Mouse (Mus musculus) embryo, embryonic 11.5 days (tissue): ENCODE measurements around the gene Ube2z.
A peak's percentile ranks its signal among the peaks of the same experiment; 100 is the strongest.

Source experiments
- DNase-seq: peaks from one replicate; pipeline ENCODE4 v3.0.0-alpha.2; 2012; ENCODE audit warnings: low read depth, low spot score

Ube2z gene

GRCm38 (mm10) chr11:96058309-96058708, 6.9 kb downstream of the Ube2z start:
- no peak for DNase-seq

GRCm38 (mm10) chr11:96050854-96051253, 14.3 kb downstream of the Ube2z start:
- DNase-seq = no peak

DNA sequence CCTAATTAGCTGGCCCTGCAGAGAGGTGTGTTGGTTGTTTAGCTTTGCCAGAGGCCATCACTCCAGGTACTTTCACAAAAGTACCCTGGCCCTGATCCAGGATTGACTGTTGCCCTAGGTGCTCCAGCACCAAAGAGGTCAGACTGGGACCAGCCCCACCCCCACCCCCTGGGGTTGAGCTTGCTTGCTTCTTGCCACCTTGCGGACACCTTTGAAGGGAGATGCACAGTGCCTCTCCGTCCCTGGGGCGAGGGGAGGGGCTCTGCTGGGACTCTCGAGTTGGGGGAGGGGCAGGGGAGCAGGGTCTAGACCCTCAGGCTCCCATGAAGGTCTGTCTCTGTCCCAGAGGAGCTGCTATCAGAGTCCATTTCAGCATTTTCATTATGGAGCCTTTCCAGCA, 15.2 kb downstream of the Ube2z start:
- no peak for DNase-seq

- no peak for DNase-seq
These were observed 17.5 kb downstream of the Ube2z start for GRCm38 (mm10) chr11:96047469-96048373.

DNA sequence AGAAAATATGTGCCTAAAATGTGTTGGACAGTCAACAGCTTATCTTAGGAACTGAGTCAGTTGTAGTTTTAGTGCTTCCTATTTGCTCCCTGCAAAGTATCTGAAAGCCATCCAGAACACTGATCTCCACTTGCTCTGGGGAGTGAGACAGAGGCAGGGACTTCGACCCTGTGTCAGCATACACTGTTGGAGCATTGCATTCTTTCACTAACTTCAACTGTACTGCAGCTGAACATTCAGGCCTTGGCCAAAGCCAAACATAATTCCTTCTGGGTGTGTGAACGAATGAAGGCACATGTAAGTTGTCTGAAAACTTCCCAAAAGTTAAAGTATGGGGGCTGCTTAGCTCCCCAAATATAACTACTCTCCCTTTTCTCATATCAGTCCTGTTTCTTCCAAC, 18.4 kb downstream of the Ube2z start:
- DNase-seq = no peak

- DNase-seq = no peak
These were observed 19.2 kb downstream of the Ube2z start for GRCm38 (mm10) chr11:96046028-96046427.

DNA sequence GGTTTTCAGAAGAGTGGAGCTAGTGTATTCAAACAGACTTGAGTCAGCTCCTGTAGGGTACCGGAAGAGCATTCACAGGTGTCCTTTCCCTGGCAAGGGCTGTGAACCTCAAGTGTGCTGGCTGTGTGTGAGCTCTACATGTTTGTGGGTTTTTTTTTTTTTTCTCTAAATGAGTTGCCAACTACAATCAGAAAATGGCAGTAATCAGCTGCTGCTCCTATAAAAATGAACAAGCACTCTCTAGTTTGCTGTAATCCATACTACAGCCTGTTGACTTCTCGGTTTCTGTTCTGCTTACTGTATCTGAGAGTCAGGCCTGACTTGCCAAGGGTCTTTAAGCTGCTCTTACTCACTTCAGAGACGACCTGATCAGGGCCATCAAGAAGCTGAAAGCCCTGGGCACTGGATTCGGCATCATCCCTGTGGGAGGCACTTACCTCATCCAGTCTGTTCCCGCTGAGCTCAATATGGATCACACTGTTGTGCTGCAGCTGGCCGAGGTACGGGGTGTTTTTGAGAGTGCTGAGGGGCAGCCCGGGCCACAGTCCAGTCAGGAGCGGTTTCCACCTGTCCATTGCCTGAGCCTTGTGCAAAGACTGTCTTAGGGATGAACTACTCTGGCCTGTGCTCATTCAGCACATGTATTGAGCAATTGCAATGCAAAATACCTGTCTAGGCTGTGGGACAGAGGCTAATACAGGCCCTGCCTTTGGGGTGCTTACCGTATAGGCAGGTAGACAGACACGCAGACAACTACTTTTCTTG, 20.2 kb downstream of the Ube2z start:
- DNase-seq = no peak

DNA sequence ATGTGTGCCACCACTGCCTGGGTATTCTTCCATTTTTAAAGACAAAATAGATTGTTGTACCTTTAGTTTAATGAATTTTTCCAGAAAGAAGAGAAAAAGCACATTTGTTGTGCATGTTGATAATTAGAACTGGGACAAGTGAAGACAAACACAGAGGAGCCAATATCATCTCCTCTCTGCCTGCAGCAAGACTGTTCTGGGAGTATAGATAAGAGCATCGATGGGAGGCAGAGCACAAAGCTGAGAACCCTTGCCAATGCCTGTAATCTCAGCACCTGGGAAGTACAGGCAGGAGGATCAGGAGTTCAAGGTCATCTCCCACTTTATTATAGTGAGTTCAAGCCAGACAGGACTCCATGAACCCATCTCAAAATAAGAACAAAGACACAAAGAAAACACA, 26.6 kb downstream of the Ube2z start:
- DNase-seq = no peak

- no peak for DNase-seq
These were observed 27.7 kb downstream of the Ube2z start for GRCm38 (mm10) chr11:96037499-96037898.

DNA sequence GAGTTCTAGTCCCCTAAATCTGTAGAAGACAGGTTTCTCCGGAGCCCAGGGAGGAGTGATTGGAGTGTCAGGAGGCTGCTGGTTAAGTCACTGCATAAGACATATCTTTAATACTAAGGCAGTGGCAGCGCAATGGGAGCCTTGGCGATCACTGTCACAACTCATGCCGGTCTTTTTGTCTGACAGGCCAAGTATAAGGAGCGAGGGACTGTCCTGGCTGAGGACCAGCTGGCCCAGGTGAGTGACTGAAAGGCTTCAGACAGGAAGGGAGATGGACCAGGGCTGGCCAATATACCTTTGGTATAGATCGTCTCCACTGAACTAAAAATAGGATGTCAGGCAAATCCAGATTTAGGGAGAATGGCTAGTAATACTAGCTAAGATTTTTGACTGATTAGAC, 30.1 kb downstream of the Ube2z start:
- DNase-seq = no peak

DNA sequence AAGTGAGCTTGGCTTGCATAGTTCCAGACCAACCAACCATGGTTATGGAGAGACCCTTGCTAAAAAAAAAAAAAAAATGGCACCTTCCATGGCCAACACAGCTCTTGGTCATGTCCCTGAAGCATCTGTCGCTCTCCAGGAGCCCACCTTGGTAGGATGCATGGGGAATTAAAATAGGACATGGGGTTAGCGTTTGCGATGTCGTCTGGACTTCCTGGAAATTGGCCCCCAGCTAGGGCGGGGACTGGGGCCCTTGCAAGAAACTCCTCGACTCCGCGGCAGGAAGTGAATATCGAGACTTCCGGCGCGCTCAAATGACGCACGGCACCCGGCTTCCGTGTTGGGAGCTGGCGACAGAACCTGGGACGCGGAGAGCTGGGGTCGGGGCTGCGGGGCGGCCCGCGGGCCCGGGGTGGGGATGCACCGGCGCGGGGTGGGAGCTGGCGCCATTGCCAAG, 30.6 kb downstream of the Ube2z start, which contains the start of gene Snf8:
Gene Snf8 (plus strand): TSS at position 290 of the 457 bp plus-strand sequence.
- peak; percentile 85 for DNase-seq

DNA sequence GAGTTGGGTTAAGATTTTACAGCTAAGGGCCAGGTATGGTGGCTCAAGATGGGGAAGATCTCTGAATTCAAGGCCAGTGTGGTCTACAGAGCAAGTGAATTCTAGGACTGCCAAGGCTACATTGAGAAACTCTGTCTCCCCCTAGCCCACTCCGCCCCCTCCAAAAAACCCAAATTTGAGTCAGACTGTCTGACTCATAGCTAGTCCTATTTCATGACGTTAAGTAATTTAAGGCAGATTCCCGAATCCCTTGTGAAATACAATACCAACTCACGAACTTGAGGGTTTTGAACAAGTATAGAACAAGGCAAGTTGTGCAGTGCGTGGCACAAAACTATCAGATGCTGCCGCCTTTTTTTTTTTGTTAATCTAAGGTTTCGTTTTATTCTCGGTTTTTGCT, 31.1 kb downstream of the Ube2z start:
- DNase-seq = no peak

- no peak for DNase-seq
These were observed 31.9 kb downstream of the Ube2z start for GRCm38 (mm10) chr11:96033264-96033663.

GRCm38 (mm10) chr11:96031701-96032100, 33.5 kb downstream of the Ube2z start:
- DNase-seq = no peak

DNA sequence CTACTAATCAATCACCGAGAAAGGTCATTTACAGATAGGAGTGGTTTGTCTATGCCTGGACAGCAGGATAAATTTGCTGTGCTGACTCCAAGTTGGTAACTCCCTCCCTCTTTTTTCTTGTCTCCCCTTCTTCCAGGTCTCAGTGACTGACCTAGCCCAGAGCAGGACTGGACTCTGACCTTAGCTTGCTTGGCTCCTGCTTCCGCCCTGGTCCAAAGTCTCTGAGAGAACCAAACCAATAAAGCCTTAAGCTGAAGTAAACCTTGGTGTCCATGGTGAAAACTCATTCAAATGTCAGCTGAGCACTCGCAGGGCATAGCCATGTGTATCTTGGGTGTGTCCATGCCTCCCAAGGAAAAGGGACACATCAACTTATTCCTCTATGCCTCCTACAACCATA, 34.6 kb downstream of the Ube2z start:
- DNase-seq = no peak

GRCm38 (mm10) chr11:96028130-96028529, 37.1 kb downstream of the Ube2z start:
- no peak for DNase-seq

GRCm38 (mm10) chr11:96020622-96021021, 44.6 kb downstream of the Ube2z start:
- no peak for DNase-seq

GRCm38 (mm10) chr11:96017941-96018351, 47.2 kb downstream of the Ube2z start:
- DNase-seq = no peak

GRCm38 (mm10) chr11:96015421-96015820, 49.8 kb downstream of the Ube2z start:
- no peak for DNase-seq

- DNase-seq = no peak
These were observed 53.2 kb downstream of the Ube2z start for GRCm38 (mm10) chr11:96011982-96012381.

DNA sequence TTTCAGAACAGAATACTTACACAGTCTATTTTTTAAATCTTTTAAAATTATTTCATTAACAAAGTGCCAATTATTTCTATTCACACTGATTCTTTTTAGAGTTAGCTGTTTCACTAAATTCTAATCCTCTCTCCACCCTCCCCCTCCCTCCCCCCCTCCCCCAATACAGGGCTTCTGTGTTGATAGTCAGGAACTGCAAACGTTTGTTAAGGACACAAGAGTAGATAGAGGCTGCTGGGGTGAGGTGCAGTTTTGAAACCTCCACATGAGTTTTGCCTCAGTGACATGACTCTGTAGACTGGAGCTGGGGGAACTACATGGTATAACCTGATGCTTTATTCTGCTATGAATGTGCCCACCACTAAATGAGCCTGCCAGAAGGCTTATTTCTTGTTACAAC, 56.4 kb downstream of the Ube2z start:
- no peak for DNase-seq

DNA sequence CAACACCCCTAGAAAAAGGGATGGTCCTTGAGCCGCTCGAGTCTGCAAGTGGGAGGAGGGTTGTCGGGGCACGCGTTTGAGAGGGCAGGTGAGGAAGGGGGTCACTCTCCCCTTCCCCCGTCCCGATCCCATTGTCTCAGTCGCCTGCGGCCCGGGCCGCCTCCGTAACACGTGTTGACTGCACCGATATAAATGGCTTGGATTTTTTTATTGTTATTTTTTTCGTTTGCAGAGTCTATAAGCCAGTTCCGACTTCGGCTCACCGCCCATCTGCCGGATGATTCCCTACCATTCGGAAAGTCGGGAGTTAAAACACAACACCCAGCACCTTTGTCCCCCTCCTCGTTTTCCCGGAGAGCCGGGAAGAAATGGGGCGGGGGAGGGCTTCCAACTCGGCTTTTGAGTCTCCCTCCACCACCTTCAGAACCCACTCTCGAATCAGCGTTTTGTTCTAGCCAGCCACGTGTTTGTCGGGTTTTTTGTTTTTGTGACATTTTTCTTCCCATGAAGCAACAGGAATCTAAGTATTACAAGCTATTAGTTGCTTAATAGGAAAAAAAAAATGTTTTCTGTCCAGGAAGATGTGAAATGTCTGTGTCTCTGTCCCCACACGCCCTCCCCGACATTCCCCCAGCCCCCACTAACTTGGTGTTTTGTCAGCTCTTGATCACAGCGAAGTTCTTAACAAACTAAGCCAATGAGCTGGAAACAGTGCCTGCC, 57.5 kb downstream of the Ube2z start:
- DNase-seq = no peak
